34 mouse cellular contexts compared by ENCODE assay signal in genomic region chr9:99095192-99095591, GRCm38 (mm10). TPM values are rescaled to one million over a fixed set of nuclear protein-coding genes. Genes with fewer than 3 reads are reported as not detected.
A peak's percentile ranks its signal among the peaks of the same experiment; 100 is the strongest.
DNase-seq lines count a peak whose midpoint lies in the region; ATAC-seq and TF ChIP-seq lines count a peak whose summit lies in the region.
"Had no signal": no experiment of that assay in that cellular context is flagged by ENCODE, and none has a peak within 500 bp of the region (broad histone marks: within the 10 kb centered on the region; RNA-seq: fewer than 3 reads in every experiment).

No protein-coding gene starts in this region.

- H3K4me2 ChIP-seq in liver, embryonic 13.5 days, result no peak overlapping the region
- no peak overlapping the region for H3K4me2 ChIP-seq in liver, postnatal 0 days (ENCODE audit: low read depth, low read length)
- H3K4me2 ChIP-seq: embryonic facial prominence, embryonic 12.5 days; embryonic facial prominence, embryonic 15.5 days; forebrain, embryonic 12.5 days; forebrain, embryonic 15.5 days; heart, embryonic 12.5 days; heart, embryonic 15.5 days; hindbrain, embryonic 14.5 days had no signal

- no peaks in the 10 kb centered on the region for H3K79me2 ChIP-seq in MEL (ENCODE audit: control insufficient read depth, insufficient read depth, low read length, poor library complexity)

- 0 out of 2 replicates have a peak, but pooled peaks cover 3% of the 10 kb centered on the region for H3K36me3 ChIP-seq in heart, embryonic 10.5 days
- H3K36me3 ChIP-seq in liver, embryonic 13.5 days, result peaks cover 25% of the 10 kb centered on the region
- peaks cover 12% of the 10 kb centered on the region for H3K36me3 ChIP-seq in liver, postnatal 0 days (replicated peaks; ENCODE audit: insufficient read depth, low read length)
- H3K36me3 ChIP-seq in MEL (ENCODE audit: control insufficient read depth in 1 of 2, insufficient read depth in 2 of 2, low read length in 2 of 2), result peaks cover 5 to 15% of the 10 kb centered on the region in 2 experiments
- H3K36me3 ChIP-seq: embryonic facial prominence, embryonic 12.5 days; embryonic facial prominence, embryonic 15.5 days; heart, embryonic 12.5 days; heart, embryonic 15.5 days had no signal

- ATAC-seq in liver, embryonic 13.5 days (ENCODE audit: low read depth), result peak; percentile 52; the same call in 1 of the 2 replicates
- ATAC-seq in liver, postnatal 0 days, result no peak
- peak; percentile 50 for ATAC-seq in megakaryocyte progenitor cell, adult 5-6 weeks (replicated peaks; ENCODE audit: poor library complexity)
- ATAC-seq in monocyte, adult 5-6 weeks (replicated peaks; ENCODE audit: insufficient number of reproducible peaks, low FRiP score, low TSS enrichment, poor library complexity, severe bottlenecking), result no peak
- ATAC-seq: activated CD4-positive, CD25-positive, alpha-beta regulatory T cell, adult 4 months; forebrain, embryonic 15.5 days; hindbrain, postnatal 0 days; inflammation-experienced regulatory T-cells, adult 6 months had no signal

- no peak overlapping the region for H3K4me3 ChIP-seq in heart, embryonic 10.5 days
- no peak overlapping the region for H3K4me3 ChIP-seq in liver, embryonic 13.5 days (replicated peaks)
- H3K4me3 ChIP-seq in liver, postnatal 0 days (ENCODE audit: low read depth, low read length), result no peak overlapping the region
- no peak overlapping the region for H3K4me3 ChIP-seq in MEL (ENCODE audit: control insufficient read depth in 1 of 2, insufficient read depth in 1 of 2, low read depth in 2 of 2, low read length in 2 of 2)
- H3K4me3 ChIP-seq: embryonic facial prominence, embryonic 12.5 days; embryonic facial prominence, embryonic 15.5 days; forebrain, embryonic 12.5 days; forebrain, embryonic 15.5 days; gastrocnemius, adult 2 months; heart, embryonic 12.5 days; heart, embryonic 15.5 days had no signal

- no peak for TF ChIP-seq CTCF in liver, postnatal 0 days (IDR thresholded peaks at IDR 0.05; ENCODE audit: low read depth)
- no peak for TF ChIP-seq CTCF in MEL (IDR thresholded peaks at IDR 0.05 in 2 of 3, conservative IDR thresholded peaks at IDR 0.05 in 1 of 3; ENCODE audit: control insufficient read depth in 1 of 3, insufficient read depth in 1 of 3, low read depth in 2 of 3, low read length in 3 of 3, poor library complexity in 1 of 3, severe bottlenecking in 1 of 3)

- intact Hi-C loops in heart, postnatal 14 days (cut with DNase I), result no loop called here

- no peak overlapping the region for H3K27ac ChIP-seq in heart, embryonic 10.5 days
- H3K27ac ChIP-seq in liver, embryonic 13.5 days, result no peak overlapping the region
- no peak overlapping the region for H3K27ac ChIP-seq in liver, postnatal 0 days (ENCODE audit: low read depth)
- no peak overlapping the region for H3K27ac ChIP-seq in MEL (ENCODE audit: control insufficient read depth, low read depth, low read length)
- H3K27ac ChIP-seq: embryonic facial prominence, embryonic 12.5 days; embryonic facial prominence, embryonic 15.5 days; forebrain, embryonic 12.5 days; forebrain, embryonic 15.5 days; gastrocnemius, adult 2 months; heart, embryonic 15.5 days; hindbrain, embryonic 14.5 days; hindbrain, postnatal 0 days had no signal

- no peak for TF ChIP-seq EP300 in liver, postnatal 0 days (IDR thresholded peaks at IDR 0.05; ENCODE audit: low read depth)
- TF ChIP-seq EP300 in MEL (IDR thresholded peaks at IDR 0.05; ENCODE audit: low read depth in 1 of 2, low read length in 2 of 2), result 0 out of 4 replicates have a peak, but pooled peaks of 1 of the 2 experiments have one; percentile 8

- no peak for TF ChIP-seq POLR2A in MEL (IDR thresholded peaks at IDR 0.05; ENCODE audit: control insufficient read depth in 1 of 2, insufficient read depth in 1 of 2, low read depth in 1 of 2, low read length in 2 of 2, poor library complexity in 1 of 2)

- H3K9me3 ChIP-seq in heart, embryonic 10.5 days, result no peaks in the 10 kb centered on the region
- no peaks in the 10 kb centered on the region for H3K9me3 ChIP-seq in liver, embryonic 13.5 days (replicated peaks)
- H3K9me3 ChIP-seq in liver, postnatal 0 days (ENCODE audit: low read length), result no peaks in the 10 kb centered on the region
- H3K9me3 ChIP-seq in MEL (replicated peaks; ENCODE audit: insufficient read depth, low read length), result no peaks in the 10 kb centered on the region
- H3K9me3 ChIP-seq: embryonic facial prominence, embryonic 12.5 days; embryonic facial prominence, embryonic 15.5 days; forebrain, embryonic 12.5 days; forebrain, embryonic 15.5 days; heart, embryonic 12.5 days; heart, embryonic 15.5 days had no signal

- 72% methylated on average over 7 of the region's 7 CpGs for WGBS in heart, embryonic 10.5 days
- 48% methylated on average over 7 of the region's 7 CpGs for WGBS in liver, embryonic 13.5 days (ENCODE audit: insufficient replicate concordance)
- whole genome bisulfite sequencing in liver, postnatal 0 days (ENCODE audit: insufficient replicate concordance), result 58% methylated on average over 7 of the region's 7 CpGs

- DNase-seq in heart, embryonic 10.5 days (ENCODE audit: low spot score), result peak; percentile 53
- DNase-seq in heart, postnatal 14 days, result no peak
- no peak for DNase-seq in liver, embryonic 13.5 days
- DNase-seq in liver, postnatal 0 days, result no peak
- DNase-seq in MEL (ENCODE audit: low read depth, low spot score), result peak; percentile 16
- DNase-seq in kidney, postnatal 10 days, result no peak
- DNase-seq: adrenal gland, adult 8-10 months; adrenal gland, postnatal 25 days; B cell, adult 2 months; cerebellum, adult 2 months; cerebellum, adult 9-11 months; cerebellum, postnatal 25 days; gastrocnemius, adult 2 months; gastrocnemius, postnatal 14 days; heart, adult 11 months; heart, postnatal 10 days; heart, postnatal 4 days had no signal

- no peaks in the 10 kb centered on the region for H3K27me3 ChIP-seq in heart, embryonic 10.5 days (ENCODE audit: insufficient read depth, poor library complexity, severe bottlenecking)
- H3K27me3 ChIP-seq in liver, embryonic 13.5 days, result no peaks in the 10 kb centered on the region
- H3K27me3 ChIP-seq in liver, postnatal 0 days (ENCODE audit: insufficient read depth, low read length), result no peaks in the 10 kb centered on the region
- no peaks in the 10 kb centered on the region for H3K27me3 ChIP-seq in MEL (ENCODE audit: control insufficient read depth in 1 of 2, insufficient read depth in 2 of 2, low read length in 2 of 2)
- H3K27me3 ChIP-seq: CH12.LX; embryonic facial prominence, embryonic 12.5 days; embryonic facial prominence, embryonic 15.5 days; forebrain, embryonic 12.5 days; forebrain, embryonic 15.5 days; heart, embryonic 12.5 days; heart, embryonic 15.5 days had no signal

- no peak overlapping the region for H3K9ac ChIP-seq in liver, embryonic 13.5 days
- no peak overlapping the region for H3K9ac ChIP-seq in liver, postnatal 0 days (replicated peaks)
- no peak overlapping the region for H3K9ac ChIP-seq in MEL (ENCODE audit: control insufficient read depth, low read depth, low read length, poor library complexity, severe bottlenecking)
- H3K9ac ChIP-seq: embryonic facial prominence, embryonic 12.5 days; embryonic facial prominence, embryonic 15.5 days; forebrain, embryonic 12.5 days; forebrain, embryonic 15.5 days; heart, embryonic 12.5 days; heart, embryonic 15.5 days; hindbrain, embryonic 14.5 days had no signal

- no peak for TF ChIP-seq RAD21 in MEL (IDR thresholded peaks at IDR 0.05; ENCODE audit: low read depth, low read length)

- H3K4me1 ChIP-seq in heart, embryonic 10.5 days, result peaks cover 21% of the 10 kb centered on the region
- peaks cover 39% of the 10 kb centered on the region for H3K4me1 ChIP-seq in liver, embryonic 13.5 days (replicated peaks)
- H3K4me1 ChIP-seq in liver, postnatal 0 days (ENCODE audit: insufficient read depth), result no peaks in the 10 kb centered on the region
- peaks cover 9 to 13% of the 10 kb centered on the region in 2 experiments for H3K4me1 ChIP-seq in MEL (ENCODE audit: control insufficient read depth in 1 of 2, insufficient read depth in 2 of 2, low read length in 2 of 2)
- H3K4me1 ChIP-seq: embryonic facial prominence, embryonic 15.5 days; forebrain, embryonic 15.5 days had no signal

TF ChIP-seq in MEL, 35 proteins besides CTCF, POLR2A, EP300 and RAD21:
- TF ChIP-seq GATA1 (IDR thresholded peaks at IDR 0.05; ENCODE audit: low read depth, low read length) (peak; percentile 18; the same call in 1 of the 2 replicates), CHD2 (IDR thresholded peaks at IDR 0.05; ENCODE audit: low read length) (no peak)

RNA-seq across cellular contexts. Expression of gene Pik3cb, which starts 45.2 kb away (rescaled TPM):
- polyA plus RNA-seq in heart, embryonic 10.5 days (2016; fragmentation: Nextera tagmentation; extraction: Ambion mirVana), result 2.0 and 2.4 TPM in 2 replicates
- 10 to 100 TPM in 1 of 2 experiments, 1 to 10 TPM in 1; 9.7 to 10.1 TPM for total RNA-seq in heart, postnatal 14 days (2021)
- 2.5 and 2.6 TPM in 2 replicates for polyA plus RNA-seq in liver, embryonic 13.5 days (2015; fragmentation: Nextera tagmentation; extraction: Ambion mirVana)
- polyA plus RNA-seq in liver, postnatal 0 days (2015; fragmentation: Nextera tagmentation; extraction: Ambion mirVana), result 2.0 and 2.3 TPM in 2 replicates
- 2.2 and 2.4 TPM in 2 replicates for total RNA-seq in MEL (2012; rRNA removed)
- 1 to 10 TPM in 1 of 2 experiments, not detected in 1; 7.6 TPM for polyA plus RNA-seq in MEL (2012; ENCODE audit: insufficient read depth in 1 of 2, insufficient read length in 2 of 2, low read depth in 1 of 2, low replicate concordance in 2 of 2, missing spikeins in 1 of 2)
- total RNA-seq in megakaryocyte progenitor cell, adult 5-6 weeks (2015), result 12.3 and 13.5 TPM in 2 replicates
- total RNA-seq in megakaryocyte progenitor cell, adult 5-6 weeks (2017), result 4.6 and 5.3 TPM in 2 replicates
- 6.0 to 12.7 TPM (median 6.8 TPM) in 3 replicates for total RNA-seq in monocyte, adult 5-6 weeks (2017)

RNA-seq across cellular contexts. Expression of gene Gm1123, which starts 59.7 kb away (rescaled TPM):
- polyA plus RNA-seq in heart, embryonic 10.5 days (2016; fragmentation: Nextera tagmentation; extraction: Ambion mirVana), result 0.09 TPM in 1 of 2 replicates, not detected in the other
- not detected for total RNA-seq in heart, postnatal 14 days (2021)
- polyA plus RNA-seq in liver, embryonic 13.5 days (2015; fragmentation: Nextera tagmentation; extraction: Ambion mirVana), result not detected in 2 replicates
- 0.07 TPM in 1 of 2 replicates, not detected in the other for polyA plus RNA-seq in liver, postnatal 0 days (2015; fragmentation: Nextera tagmentation; extraction: Ambion mirVana)
- not detected in 2 replicates for total RNA-seq in MEL (2012; rRNA removed)
- not detected for polyA plus RNA-seq in MEL (2012; ENCODE audit: insufficient read depth in 1 of 2, insufficient read length in 2 of 2, low read depth in 1 of 2, low replicate concordance in 2 of 2, missing spikeins in 1 of 2)
- total RNA-seq in megakaryocyte progenitor cell, adult 5-6 weeks (2015), result not detected in 2 replicates
- not detected in 2 replicates for total RNA-seq in megakaryocyte progenitor cell, adult 5-6 weeks (2017)
- not detected in 3 replicates for total RNA-seq in monocyte, adult 5-6 weeks (2017)
- total RNA-seq: adrenal gland, adult 8-10 months; adrenal gland, postnatal 25 days; CH12.LX; common myeloid progenitor, adult 5-6 weeks; gastrocnemius, adult 2 months; gastrocnemius, postnatal 14 days; gastrocnemius, postnatal 4 days; heart, adult 8-10 months; heart, postnatal 10 days; heart, postnatal 4 days; hindbrain, postnatal 0 days had no signal
- polyA plus RNA-seq: embryonic facial prominence, embryonic 12.5 days; embryonic facial prominence, embryonic 15.5 days; forebrain, embryonic 12.5 days; forebrain, embryonic 15.5 days; hindbrain, embryonic 11.5 days had no signal

Comparison
In these comparisons a context has a peak if more than half of its experiments do, and no peak if none do; other contexts are left out.
1. DNase-seq: peak in heart, embryonic 10.5 days (single experiment) and MEL (single experiment); none in heart, postnatal 14 days (0 of 2), liver, embryonic 13.5 days (single experiment), liver, postnatal 0 days (single experiment) and kidney, postnatal 10 days (single experiment).
2. ATAC-seq: peak in liver, embryonic 13.5 days (single experiment) and megakaryocyte progenitor cell, adult 5-6 weeks (single experiment); none in liver, postnatal 0 days (single experiment) and monocyte, adult 5-6 weeks (single experiment).